Mouse (Mus musculus): Measurements from ENCODE around the gene Zbtb34. TPM values are rescaled to one million over a fixed set of nuclear protein-coding genes. Genes with fewer than 3 reads are reported as not detected.

Zbtb34 gene
- 10 to 100 TPM; 13.7 to 16.1 TPM for total RNA-seq (2021)
- long read RNA-seq, experiment 1, partial matches to known transcripts = 0 of 5 reads
- long read RNA-seq, experiment 1, other reads (novel, unspliced or antisense) = 2 of 5 reads
- long read RNA-seq, experiment 2, partial matches to known transcripts = 0 of 5 reads
- long read RNA-seq, experiment 2, other reads (novel, unspliced or antisense) = 2 of 5 reads

DNA sequence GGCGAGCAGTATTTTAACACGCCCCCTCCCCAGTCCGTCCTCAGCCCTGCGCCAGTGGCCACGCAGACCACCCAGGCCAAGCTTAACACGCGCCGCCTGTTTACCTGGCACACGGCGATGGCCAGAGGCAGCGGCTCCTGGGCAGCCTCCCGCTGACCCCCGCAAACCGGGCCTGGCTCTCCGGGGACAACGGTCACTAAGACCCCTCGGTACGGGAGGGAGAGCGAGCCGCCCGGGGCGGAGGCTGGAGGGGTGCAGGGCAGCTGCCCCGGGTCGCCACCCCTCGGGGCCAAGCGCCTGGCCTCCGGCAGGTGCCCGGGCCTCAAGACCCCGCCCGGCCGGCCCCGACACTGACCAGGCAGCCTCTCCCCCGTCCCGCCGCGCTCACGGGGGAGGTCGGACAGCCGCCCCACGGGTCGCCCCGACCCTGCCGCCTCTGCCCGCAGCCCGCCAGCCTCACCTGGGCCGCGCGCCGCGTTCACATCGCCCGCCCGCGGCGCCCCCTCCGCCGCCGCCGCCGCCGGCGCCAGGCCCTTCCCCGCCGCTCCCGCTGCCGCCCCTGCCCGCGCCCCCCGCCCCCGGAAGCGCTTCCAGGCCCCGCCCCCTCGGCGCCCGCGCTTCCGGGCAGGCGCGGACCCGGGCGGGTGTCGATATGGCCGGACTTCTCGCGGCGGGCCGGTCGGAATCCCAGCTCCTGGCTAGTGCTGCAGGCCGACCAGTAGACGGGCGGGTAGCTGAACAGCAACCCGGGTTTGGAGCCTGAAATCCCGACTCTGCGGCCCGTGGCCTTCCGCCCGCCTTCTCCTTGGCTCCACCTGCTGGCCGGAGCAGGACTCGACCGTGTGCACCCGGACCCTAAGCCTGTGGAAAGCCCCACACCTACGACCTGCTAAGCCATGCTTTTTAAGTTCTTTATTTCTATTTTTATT, at the start of gene Zbtb34:
Gene Zbtb34, minus strand, starts transcription at position 554 of the 929 bp plus-strand sequence.
- peak in 1 of 2 experiments; percentile 61 for DNase-seq (ENCODE audit: low spot score in 2 of 2)

DNA sequence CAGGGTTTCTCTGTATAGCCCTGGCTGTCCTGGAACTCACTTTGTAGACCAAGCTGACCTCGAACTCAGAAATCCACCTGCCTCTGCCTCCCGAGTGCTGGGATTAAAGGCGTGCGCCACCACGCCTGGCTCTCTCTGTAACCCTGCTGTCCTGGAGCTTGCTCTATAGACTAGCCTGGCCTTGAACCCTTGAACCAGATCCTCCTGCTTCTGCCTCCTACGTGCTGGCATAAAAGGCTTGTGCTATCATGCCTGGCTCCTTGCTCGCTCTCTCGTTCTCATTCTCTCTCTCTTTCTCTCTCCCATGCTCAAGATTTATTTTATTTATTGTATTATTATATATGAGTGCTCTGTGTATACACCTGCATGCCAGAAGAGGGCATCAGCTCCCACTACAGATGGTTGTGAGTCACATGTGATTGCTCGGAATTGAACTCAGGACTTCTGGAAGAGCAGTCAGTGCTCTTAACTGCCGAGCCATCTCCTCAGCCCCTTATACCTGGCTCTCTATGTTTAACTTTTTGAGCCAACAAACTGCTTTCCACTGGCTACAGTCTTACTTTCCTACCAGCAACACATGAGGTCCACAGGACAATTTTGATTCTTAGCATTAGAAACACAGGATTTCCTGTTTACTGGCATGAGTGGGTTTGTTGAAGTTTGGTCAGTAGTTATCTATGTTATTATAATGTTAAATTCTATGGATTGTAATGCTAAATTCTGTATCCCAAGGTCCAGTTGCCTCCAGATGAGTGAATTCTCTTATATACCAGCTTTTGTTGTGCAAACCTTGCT, 47.0 kb upstream of the Zbtb34 start:
- DNase-seq (ENCODE audit: low spot score in 2 of 2) = no peak

DNA sequence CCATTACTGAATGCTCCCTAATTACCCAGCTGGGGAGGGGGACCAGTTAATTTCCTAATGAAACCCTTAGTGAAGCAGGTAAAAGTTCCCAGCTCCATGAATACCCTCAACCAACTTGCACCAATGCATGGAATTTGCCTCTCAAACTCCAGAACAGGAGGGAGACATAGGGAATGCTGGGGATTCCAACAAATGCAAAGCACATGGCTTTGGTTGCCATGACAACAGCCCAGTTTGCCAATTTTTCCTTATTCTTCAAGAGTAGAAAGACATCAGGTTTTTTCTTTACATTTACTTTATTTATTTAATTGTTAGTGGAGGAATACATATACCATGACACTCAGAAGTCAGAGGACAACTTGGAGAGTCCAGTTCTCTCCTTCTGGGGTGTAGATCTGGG, 44.8 kb upstream of the Zbtb34 start:
- DNase-seq (ENCODE audit: low spot score in 2 of 2) = peak in 1 of 2 experiments; percentile 62

DNA sequence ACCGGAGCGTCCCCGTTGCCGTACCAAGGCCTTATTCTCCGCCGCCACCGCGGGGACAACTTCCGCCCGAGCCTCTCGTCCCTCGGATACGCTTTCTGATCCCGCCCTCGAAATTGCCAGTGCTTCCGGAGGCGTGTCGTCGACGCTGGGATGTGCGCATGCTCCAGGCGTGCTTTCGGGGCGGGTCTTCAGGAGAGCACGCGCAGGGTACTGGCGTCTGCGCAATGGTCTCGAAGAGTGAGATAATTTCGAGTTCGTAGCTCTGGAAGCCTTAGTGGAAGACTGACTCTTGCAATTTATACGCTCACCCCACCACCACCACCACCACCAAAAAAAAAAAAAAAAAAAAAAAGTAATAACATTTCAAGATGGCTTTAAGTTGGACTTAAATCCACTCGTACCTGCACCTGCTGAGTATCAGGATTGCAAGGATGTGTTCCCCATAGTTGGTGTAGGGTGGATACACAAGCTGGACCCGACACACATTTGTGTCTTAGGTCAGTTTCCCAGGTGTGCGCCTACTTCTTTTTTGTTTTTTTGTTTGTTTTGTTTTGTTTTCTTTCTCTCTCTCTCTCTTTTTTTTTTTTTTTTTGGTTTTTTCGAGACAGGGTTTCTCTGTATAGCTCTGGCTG, 37.5 kb upstream of the Zbtb34 start, which contains the start of gene Zbtb43:
Gene Zbtb43, minus strand, starts transcription at position 94 of the 632 bp plus-strand sequence.
- peak; percentile 92 to 97 for DNase-seq (ENCODE audit: low spot score in 2 of 2)

DNA sequence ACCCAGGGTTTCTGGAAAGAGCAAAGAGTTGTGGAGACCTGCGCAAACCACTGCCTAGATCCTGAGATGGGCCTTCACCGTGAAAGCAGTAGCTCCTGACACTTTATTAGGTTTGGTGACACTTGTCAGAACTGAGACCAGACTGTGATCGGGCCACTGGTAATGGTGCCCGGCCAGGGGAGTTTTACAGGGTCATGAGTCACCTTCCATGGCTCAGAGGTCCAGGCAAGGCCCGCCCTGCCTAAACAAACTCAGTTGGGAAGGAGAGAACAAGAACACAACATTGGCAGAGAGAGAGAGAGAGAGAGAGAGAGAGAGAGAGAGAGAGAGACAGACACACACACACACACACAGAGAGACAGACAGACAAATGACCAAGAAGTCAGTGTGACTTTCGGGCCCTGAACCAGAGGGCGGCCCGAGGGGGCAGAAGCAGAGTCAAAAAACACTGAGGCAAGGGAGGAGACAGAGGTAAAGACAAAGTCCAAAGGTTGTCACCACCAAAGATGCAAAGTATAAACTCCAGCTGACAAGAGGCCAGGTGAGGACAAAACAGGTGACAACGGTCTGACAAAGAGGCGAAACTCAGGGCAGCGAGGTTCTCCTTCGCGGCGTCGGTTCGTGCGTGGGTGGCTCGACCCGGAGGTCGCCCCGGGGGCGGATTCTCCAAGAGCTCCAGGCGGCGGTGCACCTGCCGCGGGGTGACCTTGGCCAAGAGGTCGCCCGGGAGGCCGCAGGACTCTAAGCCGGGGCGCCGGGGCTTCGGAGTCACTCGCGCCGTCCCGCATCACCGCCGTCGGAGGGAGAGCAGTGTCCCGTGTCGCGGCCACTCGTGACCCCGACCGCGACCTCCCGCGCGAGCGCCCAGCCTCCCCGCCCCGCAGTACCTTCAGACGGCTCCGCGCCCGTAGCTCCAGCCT, 36.7 kb upstream of the Zbtb34 start:
- no peak for DNase-seq (ENCODE audit: low spot score in 2 of 2)

DNA sequence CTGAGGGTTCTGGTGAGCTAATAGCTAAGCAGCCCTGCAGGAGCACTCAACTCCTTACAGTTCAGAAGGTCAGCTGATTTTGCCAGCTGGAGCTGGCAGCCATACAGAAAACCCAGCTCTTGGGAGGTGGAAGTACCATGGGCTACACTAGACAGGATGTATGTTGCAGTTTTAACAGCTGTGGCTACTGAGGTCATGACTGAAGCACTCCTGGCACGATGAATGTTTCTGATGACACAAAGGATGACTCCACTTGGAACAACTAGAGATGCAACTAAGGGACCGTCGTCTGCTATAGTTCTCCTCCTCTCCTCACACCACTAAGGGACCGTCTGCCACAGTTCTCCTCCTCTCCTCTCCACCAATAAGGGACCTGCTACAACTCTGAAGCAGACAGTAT, 34.8 kb upstream of the Zbtb34 start:
- DNase-seq (ENCODE audit: low spot score in 2 of 2) = no peak

DNA sequence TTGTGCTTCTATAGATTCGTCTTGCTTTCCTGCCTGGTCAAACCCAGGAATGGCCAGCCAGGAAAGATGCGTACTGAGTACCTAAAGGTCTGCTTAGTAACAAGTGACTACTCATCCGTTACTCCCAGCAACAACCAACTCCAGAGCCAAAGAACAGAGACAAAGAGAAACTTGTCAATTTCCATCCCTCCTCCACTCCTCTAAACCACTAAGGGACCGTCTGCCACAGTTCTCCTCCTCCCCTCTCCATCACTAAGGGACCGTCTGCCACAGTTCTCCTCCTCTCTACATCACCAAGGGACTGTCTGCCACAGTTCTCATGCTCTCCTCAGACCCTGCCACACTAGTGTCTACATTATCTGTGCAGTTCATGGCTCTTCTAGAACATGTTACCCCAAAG, 34.1 kb upstream of the Zbtb34 start:
- no peak for DNase-seq (ENCODE audit: low spot score in 2 of 2)

DNA sequence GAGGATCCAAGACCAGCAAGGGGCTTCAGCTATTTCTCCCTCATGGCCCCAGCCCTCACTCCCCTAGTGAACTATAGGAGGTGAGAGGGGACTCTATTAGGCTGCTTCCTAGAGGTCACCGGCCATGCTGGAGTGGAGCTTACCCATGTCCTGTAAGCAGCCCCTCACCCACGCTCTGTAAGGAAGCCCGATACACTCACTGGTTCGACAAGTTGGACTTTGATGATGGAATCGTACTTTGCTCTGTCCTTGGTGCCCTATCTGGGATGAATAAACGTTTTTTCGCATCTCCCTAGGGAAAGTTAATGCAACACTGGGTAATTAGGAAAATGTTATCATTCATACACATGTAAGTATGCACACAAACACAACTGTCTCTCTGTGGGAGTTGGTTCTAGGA, 30.9 kb upstream of the Zbtb34 start:
- no peak for DNase-seq (ENCODE audit: low spot score in 2 of 2)

DNA sequence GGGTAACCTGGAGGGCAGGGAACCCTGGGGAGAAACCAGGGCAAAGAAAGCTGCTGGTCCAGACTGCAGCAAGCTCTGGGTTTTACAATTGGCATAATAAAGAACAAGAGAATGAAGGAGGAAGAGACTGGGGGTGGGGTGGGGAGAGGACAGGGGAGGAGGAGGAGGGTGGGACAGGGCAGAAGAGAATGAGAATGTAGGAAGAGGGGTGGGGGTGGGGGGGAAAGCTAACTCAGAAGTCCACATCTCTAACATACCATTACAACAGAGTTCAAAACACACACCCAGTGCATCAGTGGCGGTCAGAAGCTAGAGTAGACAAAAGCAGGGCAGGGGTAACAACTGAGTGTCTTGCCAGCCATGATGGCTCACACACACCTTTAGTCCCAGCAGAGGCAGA, 29.9 kb upstream of the Zbtb34 start:
- no peak for DNase-seq (ENCODE audit: low spot score in 2 of 2)

DNA sequence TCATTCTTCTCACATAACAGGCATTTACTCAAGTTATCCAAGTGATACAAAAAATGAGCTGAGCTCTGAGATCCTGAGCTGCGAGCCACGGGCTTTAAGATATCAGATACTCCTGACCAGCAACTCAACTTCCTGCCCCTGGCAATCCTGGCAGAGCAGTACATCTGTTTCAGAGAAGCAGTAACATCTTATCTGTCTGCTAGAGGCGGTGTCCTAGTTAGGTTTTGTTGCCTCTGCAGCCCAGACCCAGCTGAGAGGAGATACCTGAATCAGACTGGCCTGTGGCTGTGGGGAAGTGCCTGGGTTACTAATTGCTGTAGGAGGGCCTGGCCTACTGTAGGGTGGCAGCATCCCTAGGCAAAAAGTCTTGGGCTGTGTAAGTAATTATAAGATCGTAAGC, 28.5 kb upstream of the Zbtb34 start:
- no peak for DNase-seq (ENCODE audit: low spot score in 2 of 2)

DNA sequence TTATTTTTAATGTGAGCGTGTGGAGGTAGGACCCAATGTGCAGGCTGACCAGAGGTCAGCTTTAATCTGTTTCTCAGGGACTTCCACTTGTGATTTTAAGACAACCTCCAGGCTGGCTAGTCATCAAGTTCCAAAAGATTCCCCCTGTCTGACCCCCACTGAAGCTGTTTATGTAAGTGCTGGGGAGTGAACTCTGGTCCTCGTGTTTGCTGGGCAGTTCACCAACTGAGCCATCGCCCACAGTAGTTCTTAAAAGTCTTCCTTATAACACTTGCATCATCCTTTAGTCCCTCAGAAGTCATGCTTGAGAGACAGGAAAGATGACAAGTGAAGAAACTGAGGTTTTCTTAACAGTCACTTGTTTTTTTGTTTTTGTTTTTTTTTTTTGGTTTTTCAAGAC, 25.6 kb upstream of the Zbtb34 start:
- DNase-seq (ENCODE audit: low spot score in 2 of 2) = no peak

DNA sequence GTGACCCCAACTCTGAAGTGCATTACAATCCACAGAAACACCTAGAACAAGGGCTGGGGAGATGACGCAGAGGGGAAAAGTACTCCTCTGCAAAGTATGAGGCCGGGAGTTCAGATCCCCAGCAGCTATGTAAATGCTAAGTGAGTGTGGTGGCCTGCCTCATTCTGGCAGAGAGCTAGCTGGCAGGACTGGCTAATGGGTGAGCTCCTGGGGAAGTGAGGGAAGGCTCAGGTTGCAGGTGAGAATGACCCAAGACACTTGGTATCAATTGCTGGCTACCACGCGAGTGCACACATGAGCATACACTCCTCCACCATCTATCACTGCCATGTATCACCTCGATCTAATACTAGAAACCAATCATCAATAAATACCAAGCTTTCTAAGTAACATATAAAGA, 25.1 kb upstream of the Zbtb34 start:
- DNase-seq (ENCODE audit: low spot score in 2 of 2) = no peak

DNA sequence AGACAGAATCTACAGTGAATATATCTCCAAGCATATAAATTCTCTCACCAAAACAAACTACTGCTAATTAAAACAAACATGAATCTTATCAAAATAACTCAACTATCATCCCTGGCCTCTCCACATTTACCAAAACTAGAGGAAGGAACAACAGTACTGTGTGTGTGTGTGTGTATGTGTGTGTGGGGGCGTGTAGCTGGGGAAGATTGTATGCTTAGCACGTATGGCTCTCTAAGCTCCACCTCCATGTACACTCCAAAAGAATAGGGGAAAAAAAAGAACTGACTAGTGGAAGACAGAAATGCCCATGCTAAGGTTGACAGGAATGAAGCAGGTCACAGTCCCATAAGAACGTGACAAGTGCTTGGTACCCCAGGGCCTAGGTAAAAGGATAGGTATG, 24.2 kb upstream of the Zbtb34 start:
- DNase-seq (ENCODE audit: low spot score in 2 of 2) = no peak

DNA sequence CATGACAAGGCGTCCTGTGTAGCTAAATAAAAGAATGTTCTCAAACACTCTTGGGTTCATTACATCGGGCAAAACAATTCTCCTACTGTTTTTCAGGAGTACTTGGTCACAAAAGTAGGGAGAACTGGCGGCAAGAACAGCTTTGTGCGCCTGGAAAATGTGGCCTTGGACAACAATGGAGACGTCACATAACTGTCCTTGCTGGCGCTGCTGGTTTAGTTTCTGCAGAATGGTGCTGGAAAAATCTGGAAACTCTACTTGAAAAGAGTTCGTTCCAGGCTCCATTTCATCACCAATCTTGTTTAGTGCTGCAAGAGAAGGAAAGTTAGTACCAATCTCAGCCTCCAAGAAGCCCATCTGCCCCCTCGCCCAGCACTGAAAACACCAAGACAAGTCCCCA, 23.7 kb upstream of the Zbtb34 start:
- no peak for DNase-seq (ENCODE audit: low spot score in 2 of 2)

DNA sequence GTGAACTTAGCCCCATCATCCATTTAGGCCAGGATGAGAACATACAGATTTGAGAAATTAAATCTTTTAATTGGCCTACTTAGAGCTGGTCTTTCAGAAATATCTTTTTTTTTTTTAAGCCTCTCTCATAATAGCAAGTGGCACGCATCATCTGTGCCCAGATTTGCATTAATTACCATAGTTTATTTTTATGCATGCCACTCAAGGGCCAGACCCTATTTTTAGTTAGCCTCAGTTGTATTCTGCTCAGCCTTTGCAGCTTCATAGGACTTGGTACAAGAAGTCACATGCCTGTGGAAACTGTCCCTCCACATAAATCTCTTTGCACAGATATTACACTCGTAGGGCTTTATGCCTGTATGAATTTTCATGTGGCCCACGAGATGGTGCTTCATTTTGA, 22.4 kb upstream of the Zbtb34 start:
- DNase-seq (ENCODE audit: low spot score in 2 of 2) = no peak

DNA sequence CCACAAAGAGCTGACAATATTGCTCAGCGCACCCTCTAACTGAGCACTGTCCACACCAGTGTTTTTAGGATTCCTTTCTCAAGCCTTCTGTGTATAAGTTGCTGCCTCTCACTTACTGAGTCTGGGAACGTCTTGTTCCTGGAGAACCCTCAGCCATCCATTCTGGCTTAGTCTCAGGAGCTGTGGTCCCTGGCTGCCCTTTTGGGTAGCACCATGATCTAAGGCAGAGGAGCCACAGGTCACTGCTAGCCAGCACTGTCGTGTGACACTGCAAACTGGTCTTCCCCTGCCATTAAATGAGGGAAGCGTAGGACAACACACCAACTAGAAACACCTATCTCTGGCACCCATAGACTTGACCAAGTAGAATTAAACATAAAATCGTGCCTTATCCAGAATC, 21.6 kb upstream of the Zbtb34 start:
- DNase-seq (ENCODE audit: low spot score in 2 of 2) = no peak

DNA sequence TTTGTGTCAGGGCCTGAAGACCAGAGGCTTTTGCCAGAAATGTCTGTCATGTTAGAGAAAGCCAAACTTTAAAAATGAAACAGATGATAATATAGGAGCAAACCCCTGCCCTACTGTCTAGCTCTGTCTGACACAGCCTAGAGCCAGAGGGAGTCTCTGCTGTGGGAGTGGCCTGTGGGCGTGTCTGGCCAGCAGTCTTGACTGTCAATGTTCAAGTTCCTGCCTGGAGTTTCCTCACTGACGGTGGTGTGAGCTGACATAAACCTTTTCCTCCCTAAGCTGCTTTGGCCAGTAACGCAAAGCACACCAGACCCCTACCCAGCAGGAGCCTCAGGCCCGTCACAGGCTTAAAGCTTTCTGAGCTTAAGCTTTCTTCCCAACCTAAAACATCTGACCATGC, 21.0 kb upstream of the Zbtb34 start:
- no peak for DNase-seq (ENCODE audit: low spot score in 2 of 2)

DNA sequence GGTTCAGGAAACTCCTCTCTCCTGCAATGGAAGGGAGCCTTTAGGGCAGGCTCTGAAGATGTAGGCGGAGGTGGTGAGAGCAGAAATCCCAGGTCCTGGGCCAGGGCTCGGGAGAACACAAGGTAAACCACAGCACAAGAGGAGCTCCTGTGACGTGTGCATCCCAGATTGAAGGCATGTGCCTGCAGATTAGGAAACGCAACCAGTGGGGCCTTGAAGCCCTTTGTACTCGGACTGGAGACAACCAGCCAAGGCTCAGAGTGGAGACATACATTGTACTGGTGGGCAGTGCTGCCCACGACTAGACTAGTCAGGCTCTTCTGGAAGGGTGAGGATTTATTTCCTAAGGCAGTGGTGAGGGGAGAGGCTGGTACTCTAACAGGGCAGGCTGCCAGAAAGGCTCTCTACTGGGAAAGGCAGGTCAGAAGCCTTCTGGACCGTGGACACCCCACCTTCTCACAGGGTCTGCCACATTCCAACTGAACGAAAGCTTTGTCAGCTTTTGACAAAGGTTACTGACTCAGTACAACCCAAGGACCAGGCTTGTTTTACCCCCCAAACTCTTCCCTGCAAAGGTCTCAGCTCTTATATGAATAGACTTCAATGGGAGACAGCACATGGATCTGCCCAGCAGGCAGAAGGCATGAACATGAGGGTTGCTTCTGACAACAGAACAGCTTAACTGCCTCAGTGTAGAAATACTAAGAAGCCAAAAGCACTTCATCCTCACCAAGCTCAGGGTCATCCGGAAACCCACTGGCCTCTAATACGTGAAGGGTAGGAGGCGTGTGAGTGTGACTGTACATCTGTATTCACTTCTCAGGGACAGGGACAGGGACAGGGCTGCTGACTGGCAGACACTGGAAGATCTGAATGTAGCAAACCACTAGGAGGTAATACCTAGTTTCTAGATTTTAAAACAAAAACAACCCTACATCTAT, 20.2 kb upstream of the Zbtb34 start:
- no peak for DNase-seq (ENCODE audit: low spot score in 2 of 2)

Measured in layer of hippocampus, postnatal 14 days (tissue).